Mouse (Mus musculus): ENCODE measurements around the gene Ncapd2.
A peak's percentile ranks its signal among the peaks of the same experiment; 100 is the strongest.
"Not testable (repeated sequence)": the region's sequence is repeated elsewhere in the genome, so short reads cannot be mapped to it uniquely, and the experiment has no call there.

Gene Ncapd2

GRCm38 (mm10) chr6:125164672-125165327 is 26.7 kb downstream of the Ncapd2 start:
- Histone ChIP-seq H3K27me3 (ENCODE audit: control insufficient read depth, insufficient read depth, low read length, poor library complexity, severe bottlenecking) (no peaks in the 10 kb centered on the region), H3K36me3 (ENCODE audit: control insufficient read depth, insufficient read depth, low read length, poor library complexity, severe bottlenecking) (no peaks in the 10 kb centered on the region; the same call in 1 of the 2 replicates)
- DNase-seq (ENCODE audit: low read depth, low spot score), result peak; percentile 67

- no peak for DNase-seq (ENCODE audit: low read depth, low spot score)
- no peaks in the 10 kb centered on the region for H3K27me3 ChIP-seq (ENCODE audit: control insufficient read depth, insufficient read depth, low read length, poor library complexity, severe bottlenecking)
- no peaks in the 10 kb centered on the region; the same call in 1 of the 2 replicates for H3K36me3 ChIP-seq (ENCODE audit: control insufficient read depth, insufficient read depth, low read length, poor library complexity, severe bottlenecking)
These were observed 27.5 kb downstream of the Ncapd2 start for GRCm38 (mm10) chr6:125163801-125164657.

- not testable (repeated sequence) for H3K36me3 ChIP-seq (ENCODE audit: control insufficient read depth, insufficient read depth, low read length, poor library complexity, severe bottlenecking); DNase-seq (ENCODE audit: low read depth, low spot score); H3K27me3 ChIP-seq (ENCODE audit: control insufficient read depth, insufficient read depth, low read length, poor library complexity, severe bottlenecking)
These were observed 28.7 kb downstream of the Ncapd2 start for GRCm38 (mm10) chr6:125162615-125163305.

- peak; percentile 87 for DNase-seq (ENCODE audit: low read depth, low spot score)
- not testable (repeated sequence) for H3K36me3 ChIP-seq (ENCODE audit: control insufficient read depth, insufficient read depth, low read length, poor library complexity, severe bottlenecking)
These were observed 29.5 kb downstream of the Ncapd2 start for GRCm38 (mm10) chr6:125161971-125162370.

GRCm38 (mm10) chr6:125160854-125161760 is 30.4 kb downstream of the Ncapd2 start:
- no peak for DNase-seq (ENCODE audit: low read depth, low spot score)
- Histone ChIP-seq H3K27me3 (ENCODE audit: control insufficient read depth, insufficient read depth, low read length, poor library complexity, severe bottlenecking) (no peaks in the 10 kb centered on the region), H3K36me3 (ENCODE audit: control insufficient read depth, insufficient read depth, low read length, poor library complexity, severe bottlenecking) (no peaks in the 10 kb centered on the region; the same call in 1 of the 2 replicates)

More at GRCm38 (mm10) chr6:125161971-125162370, 29.5 kb downstream of the Ncapd2 start:
- not testable (repeated sequence) for H3K27me3 ChIP-seq (ENCODE audit: control insufficient read depth, insufficient read depth, low read length, poor library complexity, severe bottlenecking)

GRCm38 (mm10) chr6:125160558-125160853 is 31.0 kb downstream of the Ncapd2 start:
- DNase-seq (ENCODE audit: low read depth, low spot score), result no peak
- Histone ChIP-seq H3K27me3 (ENCODE audit: control insufficient read depth, insufficient read depth, low read length, poor library complexity, severe bottlenecking) (no peaks in the 10 kb centered on the region), H3K36me3 (ENCODE audit: control insufficient read depth, insufficient read depth, low read length, poor library complexity, severe bottlenecking) (no peaks in the 10 kb centered on the region; the same call in 1 of the 2 replicates)

GRCm38 (mm10) chr6:125159773-125160557 is 31.5 kb downstream of the Ncapd2 start:
- H3K36me3 ChIP-seq (ENCODE audit: control insufficient read depth, insufficient read depth, low read length, poor library complexity, severe bottlenecking), result peaks cover 3% of the 10 kb centered on the region
- no peak for DNase-seq (ENCODE audit: low read depth, low spot score)

GRCm38 (mm10) chr6:125158944-125159492 is 32.5 kb downstream of the Ncapd2 start:
- H3K36me3 ChIP-seq (ENCODE audit: control insufficient read depth, insufficient read depth, low read length, poor library complexity, severe bottlenecking), result peaks cover 3% of the 10 kb centered on the region
- no peak for DNase-seq (ENCODE audit: low read depth, low spot score)
- H3K27me3 ChIP-seq (ENCODE audit: control insufficient read depth, insufficient read depth, low read length, poor library complexity, severe bottlenecking), result no peaks in the 10 kb centered on the region

More at GRCm38 (mm10) chr6:125159773-125160557, 31.5 kb downstream of the Ncapd2 start:
- H3K27me3 ChIP-seq (ENCODE audit: control insufficient read depth, insufficient read depth, low read length, poor library complexity, severe bottlenecking), result no peaks in the 10 kb centered on the region

- no peak for DNase-seq (ENCODE audit: low read depth, low spot score)
- H3K27me3 ChIP-seq (ENCODE audit: control insufficient read depth, insufficient read depth, low read length, poor library complexity, severe bottlenecking), result no peaks in the 10 kb centered on the region
- peaks cover 3% of the 10 kb centered on the region for H3K36me3 ChIP-seq (ENCODE audit: control insufficient read depth, insufficient read depth, low read length, poor library complexity, severe bottlenecking)
These were observed 34.4 kb downstream of the Ncapd2 start for GRCm38 (mm10) chr6:125156903-125157614.

- H3K36me3 ChIP-seq (ENCODE audit: control insufficient read depth, insufficient read depth, low read length, poor library complexity, severe bottlenecking), result peaks cover 4% of the 10 kb centered on the region
- no peak for DNase-seq (ENCODE audit: low read depth, low spot score)
- no peaks in the 10 kb centered on the region for H3K27me3 ChIP-seq (ENCODE audit: control insufficient read depth, insufficient read depth, low read length, poor library complexity, severe bottlenecking)
These were observed 35.0 kb downstream of the Ncapd2 start for GRCm38 (mm10) chr6:125156491-125156890.

- Histone ChIP-seq H3K27me3 (ENCODE audit: control insufficient read depth, insufficient read depth, low read length, poor library complexity, severe bottlenecking) (no peaks in the 10 kb centered on the region), H3K36me3 (ENCODE audit: control insufficient read depth, insufficient read depth, low read length, poor library complexity, severe bottlenecking) (peaks cover 6% of the 10 kb centered on the region)
- no peak for DNase-seq (ENCODE audit: low read depth, low spot score)
These were observed 36.2 kb downstream of the Ncapd2 start for GRCm38 (mm10) chr6:125155262-125155661.

GRCm38 (mm10) chr6:125154550-125154949 is 37.0 kb downstream of the Ncapd2 start:
- Histone ChIP-seq H3K36me3 (ENCODE audit: control insufficient read depth, insufficient read depth, low read length, poor library complexity, severe bottlenecking) (peaks cover 6% of the 10 kb centered on the region), H3K27me3 (ENCODE audit: control insufficient read depth, insufficient read depth, low read length, poor library complexity, severe bottlenecking) (no peaks in the 10 kb centered on the region)
- peak; percentile 64 for DNase-seq (ENCODE audit: low read depth, low spot score)

GRCm38 (mm10) chr6:125153682-125154081 is 37.8 kb downstream of the Ncapd2 start:
- DNase-seq (ENCODE audit: low read depth, low spot score), result no peak
- H3K27me3 ChIP-seq (ENCODE audit: control insufficient read depth, insufficient read depth, low read length, poor library complexity, severe bottlenecking), result no peaks in the 10 kb centered on the region
- H3K36me3 ChIP-seq (ENCODE audit: control insufficient read depth, insufficient read depth, low read length, poor library complexity, severe bottlenecking), result peaks cover 6% of the 10 kb centered on the region

Measured in splenic B cell, adult 2 months (primary cell).